Mouse (Mus musculus) natural killer cell, adult 2 months (primary cell): Measurements from ENCODE around the gene Olfr292.

Source experiments
- DNase-seq, 2 experiments: peaks; one replicate each; pipeline ENCODE4 v3.0.0; 2022; ENCODE audit warnings: low spot score in 2 of 2

The Olfr292 gene

DNA sequence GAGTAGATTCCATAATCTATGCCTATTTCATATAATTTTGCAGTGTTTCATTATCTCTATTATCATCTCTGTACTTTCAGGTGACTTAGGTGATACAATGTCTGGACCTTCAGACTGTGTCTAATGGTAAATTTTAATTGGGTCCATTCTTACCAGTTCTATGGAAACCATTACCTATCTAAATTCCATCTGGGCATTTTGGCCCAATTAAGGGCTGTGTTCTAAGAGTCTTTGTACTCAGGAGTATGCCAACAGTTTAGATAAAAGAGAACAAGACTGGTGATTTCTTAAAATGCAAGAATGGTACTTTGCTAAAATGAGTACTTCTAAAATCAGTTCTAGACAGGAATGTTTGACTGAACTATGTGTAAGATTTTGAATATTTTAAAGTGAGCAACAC, at the start of gene Olfr292:
TSS of gene Olfr292 (plus strand) at position 301 of the 400 bp plus-strand sequence.
- no peak for DNase-seq

DNA sequence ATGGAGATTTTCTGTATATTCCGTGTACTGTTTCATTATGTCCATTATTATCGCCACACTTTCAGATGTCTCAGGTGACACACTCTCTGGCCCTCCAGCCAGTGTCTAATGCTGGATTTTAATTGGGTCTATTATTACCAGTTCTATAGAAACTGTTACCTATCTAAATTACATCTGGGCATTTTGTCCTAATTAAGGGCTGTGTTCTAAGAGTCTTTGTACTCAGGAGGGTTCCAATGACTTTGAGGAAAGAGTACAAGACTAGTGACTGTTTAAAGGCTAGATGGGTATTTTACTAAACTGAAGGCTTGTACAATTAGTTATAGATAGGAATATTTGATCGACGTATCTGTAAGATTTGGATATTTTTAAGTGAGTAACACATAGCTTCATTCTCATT, 39.4 kb upstream of the Olfr292 start, which contains the start of gene Olfr293:
TSS of gene Olfr293 (plus strand) at position 301 of the 400 bp plus-strand sequence.
- DNase-seq, result no peak

DNA sequence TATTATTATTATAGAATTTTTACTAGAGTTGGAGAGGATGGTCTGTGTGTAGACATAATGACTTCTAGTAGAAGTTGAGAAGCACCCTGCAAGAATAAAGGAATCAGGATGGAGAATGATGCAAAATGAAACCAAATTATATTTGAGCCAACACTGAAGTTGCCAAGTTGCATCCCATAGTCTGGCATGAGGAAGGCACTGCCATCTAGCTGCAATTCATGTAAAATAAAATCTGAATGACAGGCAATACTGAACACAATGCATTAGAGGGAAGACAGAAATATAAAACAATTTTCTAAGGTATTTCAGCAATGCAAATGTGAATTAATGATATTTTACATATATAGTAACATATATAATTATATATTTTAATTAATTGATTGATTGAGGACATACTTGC, 36.9 kb downstream of the Olfr292 start:
- no peak for DNase-seq
